Mouse (Mus musculus): ENCODE data around the gene Evc. TPM values are rescaled to one million over a fixed set of nuclear protein-coding genes. Genes with fewer than 3 reads are reported as not detected.

Gene Evc
- 11.7 and 22.9 TPM in 2 replicates for polyA plus RNA-seq (2012; rRNA removed; ENCODE audit: low replicate concordance)

DNA sequence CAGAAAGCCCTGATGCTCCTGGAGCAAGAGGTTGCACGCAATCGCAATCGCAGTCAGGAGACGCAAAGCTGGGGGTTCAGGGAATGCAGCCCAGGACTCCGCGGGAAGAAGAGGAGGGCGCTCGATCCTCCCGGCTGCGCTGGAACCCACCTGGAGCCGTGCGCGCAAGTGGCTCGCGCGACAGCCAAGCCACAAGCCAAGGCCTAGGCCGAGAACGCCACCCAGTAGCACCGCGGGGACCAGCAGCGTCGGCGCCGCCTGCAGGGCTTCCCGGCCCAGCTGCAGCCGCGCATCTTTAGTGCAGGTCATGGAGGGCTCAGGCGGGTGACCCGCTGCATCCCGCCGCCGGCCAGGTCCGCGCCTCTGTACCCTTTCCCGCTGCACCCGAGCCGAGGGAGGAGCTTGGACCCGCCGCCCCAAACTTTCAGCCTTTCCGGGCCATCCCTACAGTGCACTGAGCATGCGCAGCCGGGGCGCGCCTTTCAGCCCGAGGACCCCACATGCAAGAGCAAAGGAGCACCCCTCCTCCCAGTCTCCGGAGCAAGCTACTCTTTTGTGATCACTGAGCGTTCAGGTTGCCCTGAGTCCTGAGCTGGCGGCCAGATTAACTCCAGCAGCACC is at the start of gene Evc:
Gene Evc (minus strand): TSS at position 410 of the 621 bp plus-strand sequence.

GRCm38 (mm10) chr5:37338288-37338687 is 1.6 kb upstream of the Evc start, which contains the start of gene Evc2:
Evc2 (plus strand) TSS chr5:37338499.

DNA sequence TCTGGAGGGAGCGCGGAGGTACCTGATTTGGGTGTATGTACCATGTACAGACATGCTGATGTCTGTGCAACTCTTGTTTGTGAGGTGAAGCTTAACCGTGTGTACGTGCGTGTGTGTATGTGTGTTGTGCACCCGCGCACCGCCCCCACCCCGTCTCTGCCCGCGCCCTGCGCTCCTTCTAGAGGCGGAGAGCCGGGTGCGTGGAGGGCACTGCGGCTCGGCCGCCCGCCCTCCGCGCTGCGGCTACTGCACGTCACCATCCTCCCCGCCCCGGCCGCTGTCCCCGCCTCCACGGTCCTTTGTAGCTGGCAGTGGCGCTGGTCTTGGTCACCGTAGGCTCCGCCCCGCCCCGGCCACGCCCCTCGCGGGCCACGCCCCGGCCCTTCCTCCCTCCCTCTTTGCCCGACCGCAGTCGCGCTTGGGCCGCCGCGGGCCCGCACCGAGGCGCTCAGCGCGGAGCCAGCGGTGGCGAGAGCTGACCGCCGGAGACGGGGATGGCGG is 95.0 kb downstream of the Evc start, which contains the start of gene Crmp1:
Gene Crmp1 (plus strand): TSS at position 290 of the 501 bp plus-strand sequence.

Other genes with a start within 250 kb of the Evc start
- 0.95 and 1.4 TPM in 2 replicates for gene Crmp1, start 95.0 kb downstream of the Evc start, polyA plus RNA-seq (2012; rRNA removed; ENCODE audit: low replicate concordance)
- 17.3 and 32.6 TPM in 2 replicates for gene Evc2, start 1.6 kb upstream of the Evc start, polyA plus RNA-seq (2012; rRNA removed; ENCODE audit: low replicate concordance)